ENCODE assay signal across 9 mouse cellular contexts in genomic region chr1:157076781-157077705, GRCm38 (mm10). TPM values are rescaled to one million over a fixed set of nuclear protein-coding genes. Genes with fewer than 3 reads are reported as not detected.
DNase-seq lines count a peak whose midpoint lies in the region; ATAC-seq and TF ChIP-seq lines count a peak whose summit lies in the region.
"Had no signal": no experiment of that assay in that cellular context is flagged by ENCODE, and none has a peak within 500 bp of the region (broad histone marks: within the 10 kb centered on the region; RNA-seq: fewer than 3 reads in every experiment).

No protein-coding gene starts in this region.

- WGBS in intestine, embryonic 15.5 days: 61% methylated on average over 43 of the region's 43 CpGs

- peak overlapping the region; percentile 35; the same call in 1 of the 2 replicates for H3K4me2 ChIP-seq in intestine, embryonic 15.5 days (replicated peaks)

- H3K4me3 ChIP-seq in cortical plate, adult 2 months (ENCODE audit: insufficient read depth, low read length): no peak overlapping the region
- H3K4me3 ChIP-seq in intestine, embryonic 15.5 days (replicated peaks): no peak overlapping the region

- peak; percentile 21; the same call in 1 of the 2 replicates for ATAC-seq in intestine, embryonic 15.5 days
- ATAC-seq in megakaryocyte-erythroid progenitor cell, adult 5-6 weeks (replicated peaks; ENCODE audit: low FRiP score, low TSS enrichment, poor library complexity, severe bottlenecking): peak; percentile 83

- intact Hi-C loops in gastrocnemius, postnatal 14 days (cut with DNase I; ENCODE audit: low total_unique reads): loop anchor here (5.0 kb wide), 1 partner anchor 335 kb away; no protein-coding TSS in a partner anchor
- intact Hi-C loops in left cerebral cortex, postnatal 10 days (cut with DNase I): loop anchor here (2.0 to 5.0 kb wide), 3 partner anchors 140 to 334 kb away; partner anchors contain the start of gene Ralgps2

- H3K4me1 ChIP-seq in cortical plate, adult 2 months (ENCODE audit: control insufficient read depth, insufficient read depth, low read length): peaks cover 2% of the 10 kb centered on the region; the same call in 1 of the 2 replicates
- H3K4me1 ChIP-seq in intestine, embryonic 15.5 days (replicated peaks): peaks cover 11% of the 10 kb centered on the region

- no peaks in the 10 kb centered on the region for H3K27me3 ChIP-seq in intestine, embryonic 15.5 days (replicated peaks)

- DNase-seq in adrenal gland, adult (ENCODE audit: inconsistent age in 2 of 2, low spot score in 1 of 2): peak; percentile 88 to 96
- DNase-seq in gastrocnemius, postnatal 14 days: peak; percentile 93
- peak; percentile 84 to 94 for DNase-seq in left cerebral cortex, postnatal 10 days (ENCODE audit: extremely low spot score in 1 of 2, low spot score in 2 of 2)
- peak; percentile 96 for DNase-seq in right cerebral cortex, postnatal 14 days
- peak; percentile 91 for DNase-seq in urinary bladder, postnatal 25 days (ENCODE audit: low spot score)

- TF ChIP-seq POLR2A in cortical plate, adult 2 months (IDR thresholded peaks at IDR 0.05; ENCODE audit: extremely low read depth, insufficient read depth, low read length): no peak

- no peak overlapping the region for H3K27ac ChIP-seq in cortical plate, adult 2 months (ENCODE audit: insufficient read depth, low read length)
- H3K27ac ChIP-seq in intestine, embryonic 15.5 days: no peak overlapping the region

- TF ChIP-seq CTCF in cortical plate, adult 2 months (IDR thresholded peaks at IDR 0.05; ENCODE audit: extremely low read depth, insufficient read depth, low read length): peak; percentile 86

- H3K36me3 ChIP-seq in intestine, embryonic 15.5 days: no peaks in the 10 kb centered on the region

- no peaks in the 10 kb centered on the region for H3K9me3 ChIP-seq in intestine, embryonic 15.5 days

- H3K9ac ChIP-seq in intestine, embryonic 15.5 days: no peak overlapping the region

RNA-seq across cellular contexts. Expression of gene Tex35, which starts 31.4 kb away (rescaled TPM):
- not detected in 2 replicates for polyA plus RNA-seq in cortical plate, adult 2 months (2012; rRNA removed)
- total RNA-seq in gastrocnemius, postnatal 14 days (2021): not detected
- not detected in 2 replicates for polyA plus RNA-seq in intestine, embryonic 15.5 days (2015; fragmentation: Nextera tagmentation; extraction: Ambion mirVana)
- total RNA-seq in left cerebral cortex, postnatal 10 days (2021): under 1 TPM in 1 of 2 experiments, not detected in 1; 0.61 TPM
- not detected in 2 replicates for total RNA-seq in megakaryocyte-erythroid progenitor cell, adult 5-6 weeks (2014; fragmentation: Nextera tagmentation)
- total RNA-seq in megakaryocyte-erythroid progenitor cell, adult 5-6 weeks (2017): not detected in 2 replicates
- polyA plus RNA-seq: stomach, embryonic 14.5 days had no signal
